In the genomic region with DNA sequence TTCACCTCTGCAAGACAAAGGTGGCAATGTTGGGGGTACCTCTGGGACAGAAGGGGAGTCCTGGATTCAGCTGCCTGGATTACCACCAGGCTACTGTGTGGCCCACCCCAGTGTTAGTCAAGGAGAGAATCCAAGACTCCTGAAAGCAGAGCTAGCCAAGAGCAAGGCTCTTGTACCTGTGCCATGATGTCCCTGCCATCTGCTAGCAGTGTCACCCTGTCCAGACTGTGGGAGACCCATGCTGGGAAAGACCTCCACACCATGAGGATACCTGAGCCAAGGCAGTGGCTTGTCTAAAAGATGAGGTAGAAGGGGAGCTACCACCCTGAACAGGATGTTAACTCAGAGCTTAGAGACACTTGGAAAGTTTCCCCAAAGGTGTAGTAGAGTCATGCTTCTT, we compare ENCODE assay signal across 14 mouse cellular contexts.
"Had no signal": no experiment of that assay in that cellular context is flagged by ENCODE, and none has a peak within 500 bp of the region (broad histone marks: within the 10 kb centered on the region; RNA-seq: fewer than 3 reads in every experiment).

No protein-coding gene starts in this region.

- H3K36me3 ChIP-seq: limb, embryonic 15.5 days; liver, embryonic 12.5 days; midbrain, embryonic 15.5 days; neural tube, embryonic 12.5 days had no signal

- H3K4me2 ChIP-seq: limb, embryonic 15.5 days; liver, embryonic 12.5 days; lung, embryonic 14.5 days; midbrain, embryonic 11.5 days; midbrain, embryonic 15.5 days; neural tube, embryonic 12.5 days had no signal

- ATAC-seq: liver, embryonic 12.5 days; midbrain, embryonic 15.5 days had no signal

- H3K27me3 ChIP-seq: limb, embryonic 15.5 days; liver, embryonic 12.5 days; megakaryocyte, embryonic 14.5 days; midbrain, embryonic 15.5 days; neural tube, embryonic 12.5 days had no signal

- H3K27ac ChIP-seq: limb, embryonic 15.5 days; liver, embryonic 12.5 days; midbrain, embryonic 15.5 days; neural tube, embryonic 12.5 days had no signal

- H3K4me3 ChIP-seq: limb, embryonic 15.5 days; liver, embryonic 12.5 days; megakaryocyte, embryonic 14.5 days; midbrain, embryonic 15.5 days; neural tube, embryonic 12.5 days had no signal

- H3K9me3 ChIP-seq: limb, embryonic 15.5 days; liver, embryonic 12.5 days; megakaryocyte, embryonic 14.5 days; midbrain, embryonic 15.5 days; neural tube, embryonic 12.5 days had no signal

- H3K4me1 ChIP-seq: liver, embryonic 12.5 days; megakaryocyte, embryonic 14.5 days; midbrain, embryonic 15.5 days had no signal

- H3K9ac ChIP-seq: limb, embryonic 15.5 days; liver, embryonic 12.5 days; lung, embryonic 14.5 days; midbrain, embryonic 15.5 days; neural tube, embryonic 12.5 days had no signal

- DNase-seq: kidney, postnatal 25 days; lung, embryonic 14.5 days; lung, postnatal 10 days; lung, postnatal 4 days; retina, postnatal 1 day; spleen, adult 18-20 months; thymus, adult 18-20 months; thymus, postnatal 14 days had no signal
